Mouse (Mus musculus) thymus, postnatal 14 days (tissue): Measurements from ENCODE around the gene Atp2a1.
A peak's percentile ranks its signal among the peaks of the same experiment; 100 is the strongest.

ENCODE experiments used
- DNase-seq: peaks from one replicate; pipeline ENCODE4 v3.0.0; 2021

Atp2a1 gene

GRCm38 (mm10) chr7:126449991-126450390 is 12.9 kb downstream of the Atp2a1 start:
- no peak for DNase-seq

- no peak for DNase-seq
Measured at GRCm38 (mm10) chr7:126448481-126448880, 14.4 kb downstream of the Atp2a1 start.

- DNase-seq, result no peak
Measured at GRCm38 (mm10) chr7:126446217-126446616, 16.7 kb downstream of the Atp2a1 start.

GRCm38 (mm10) chr7:126445104-126445815 is 17.6 kb downstream of the Atp2a1 start:
- no peak for DNase-seq

- no peak for DNase-seq
Measured at GRCm38 (mm10) chr7:126444536-126444935, 18.4 kb downstream of the Atp2a1 start.

GRCm38 (mm10) chr7:126443997-126444396 is 18.9 kb downstream of the Atp2a1 start:
- DNase-seq, result no peak

- DNase-seq, result no peak
Measured at GRCm38 (mm10) chr7:126440134-126440533, 22.8 kb downstream of the Atp2a1 start.

GRCm38 (mm10) chr7:126436851-126437250 is 26.1 kb downstream of the Atp2a1 start:
- DNase-seq, result peak; percentile 67

- DNase-seq, result no peak
Measured at GRCm38 (mm10) chr7:126435801-126436200, 27.1 kb downstream of the Atp2a1 start.

GRCm38 (mm10) chr7:126434726-126435125 is 28.2 kb downstream of the Atp2a1 start:
- DNase-seq, result no peak

GRCm38 (mm10) chr7:126430167-126430566 is 32.7 kb downstream of the Atp2a1 start:
- DNase-seq, result no peak

- DNase-seq, result no peak
Measured at GRCm38 (mm10) chr7:126429503-126429898, 33.4 kb downstream of the Atp2a1 start.

GRCm38 (mm10) chr7:126428631-126429502 is 34.0 kb downstream of the Atp2a1 start, which contains the start of gene Rabep2:
TSS of gene Rabep2 (plus strand) at chr7:126428759.
- DNase-seq, result peak; percentile 94

- DNase-seq, result no peak
Measured at GRCm38 (mm10) chr7:126428154-126428553, 34.8 kb downstream of the Atp2a1 start.

- DNase-seq, result no peak
Measured at GRCm38 (mm10) chr7:126427323-126427860, 35.5 kb downstream of the Atp2a1 start.

GRCm38 (mm10) chr7:126424161-126424560 is 38.7 kb downstream of the Atp2a1 start:
- DNase-seq, result no peak

GRCm38 (mm10) chr7:126421756-126422155 is 41.2 kb downstream of the Atp2a1 start:
- no peak for DNase-seq

GRCm38 (mm10) chr7:126418496-126418895 is 44.4 kb downstream of the Atp2a1 start:
- no peak for DNase-seq

- DNase-seq, result no peak
Measured at GRCm38 (mm10) chr7:126417606-126418005, 45.3 kb downstream of the Atp2a1 start.

GRCm38 (mm10) chr7:126417045-126417444 is 45.9 kb downstream of the Atp2a1 start:
- DNase-seq, result no peak

GRCm38 (mm10) chr7:126416615-126417014 is 46.3 kb downstream of the Atp2a1 start:
- DNase-seq, result peak; percentile 55

- no peak for DNase-seq
Measured at GRCm38 (mm10) chr7:126414725-126415124, 48.2 kb downstream of the Atp2a1 start, which contains the start of gene Cd19. TSS of gene Cd19 (minus strand) at chr7:126414889.

GRCm38 (mm10) chr7:126411061-126411460 is 51.8 kb downstream of the Atp2a1 start:
- no peak for DNase-seq

- no peak for DNase-seq
Measured at GRCm38 (mm10) chr7:126408686-126409085, 54.2 kb downstream of the Atp2a1 start.
